Mouse (Mus musculus) spleen, postnatal 10 days (tissue): Measurements from ENCODE around the gene Zfp1.

Source experiments
- DNase-seq, 2 experiments: peaks; one replicate each; pipeline ENCODE4 v3.0.0; 2021 to 2022; ENCODE audit warnings: low spot score in 2 of 2

Gene Zfp1

DNA sequence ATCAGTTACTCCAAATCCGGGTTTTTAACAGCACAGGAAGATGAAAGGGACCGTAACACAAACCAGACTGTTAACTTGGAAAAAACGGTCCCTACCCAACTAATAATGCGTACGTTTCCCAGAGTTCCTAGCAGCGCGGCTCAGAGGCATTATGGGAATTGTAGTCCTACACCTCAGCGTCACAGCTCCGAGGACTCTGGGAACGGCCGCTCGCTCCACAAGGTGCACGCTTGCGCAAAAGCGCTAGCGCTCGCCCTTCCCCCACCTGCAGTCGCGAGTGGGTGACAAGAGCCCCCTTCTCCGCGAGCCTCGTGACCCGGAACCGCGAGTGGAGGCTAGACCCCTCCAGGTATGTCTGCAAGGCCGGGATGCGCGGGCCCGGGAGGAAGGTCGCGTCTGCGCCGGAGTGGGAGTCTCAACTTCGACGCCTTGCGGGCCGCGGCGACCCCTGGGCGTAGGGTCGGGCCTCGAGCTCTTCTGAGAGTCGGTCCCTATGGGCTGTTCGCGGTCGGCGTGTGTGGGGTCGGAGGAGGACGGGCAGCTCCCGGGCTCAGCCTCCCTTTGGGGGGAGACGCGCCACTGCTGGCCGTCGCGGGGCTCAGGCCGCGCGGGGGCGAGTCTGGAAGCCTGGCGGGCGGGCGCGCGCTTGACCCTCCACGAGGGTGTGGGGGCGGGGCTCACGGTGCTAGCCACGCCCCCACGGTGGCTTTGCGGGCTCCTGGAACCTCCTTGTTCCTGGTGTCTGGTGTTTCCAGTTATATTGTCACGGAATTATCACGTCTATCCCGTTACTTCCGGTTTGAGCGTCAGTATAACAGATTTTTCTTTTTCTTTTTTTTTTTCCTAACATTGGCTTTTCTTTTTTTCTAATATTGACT lies at the start of gene Zfp1:
TSS of gene Zfp1 (plus strand) at position 138 of the 878 bp plus-strand sequence.
- peak; percentile 78 to 89 for DNase-seq

GRCm38 (mm10) chr8:111594044-111594840 lies 49.0 kb upstream of the Zfp1 start:
- no peak for DNase-seq

GRCm38 (mm10) chr8:111594951-111595350 lies 48.2 kb upstream of the Zfp1 start:
- no peak for DNase-seq

DNA sequence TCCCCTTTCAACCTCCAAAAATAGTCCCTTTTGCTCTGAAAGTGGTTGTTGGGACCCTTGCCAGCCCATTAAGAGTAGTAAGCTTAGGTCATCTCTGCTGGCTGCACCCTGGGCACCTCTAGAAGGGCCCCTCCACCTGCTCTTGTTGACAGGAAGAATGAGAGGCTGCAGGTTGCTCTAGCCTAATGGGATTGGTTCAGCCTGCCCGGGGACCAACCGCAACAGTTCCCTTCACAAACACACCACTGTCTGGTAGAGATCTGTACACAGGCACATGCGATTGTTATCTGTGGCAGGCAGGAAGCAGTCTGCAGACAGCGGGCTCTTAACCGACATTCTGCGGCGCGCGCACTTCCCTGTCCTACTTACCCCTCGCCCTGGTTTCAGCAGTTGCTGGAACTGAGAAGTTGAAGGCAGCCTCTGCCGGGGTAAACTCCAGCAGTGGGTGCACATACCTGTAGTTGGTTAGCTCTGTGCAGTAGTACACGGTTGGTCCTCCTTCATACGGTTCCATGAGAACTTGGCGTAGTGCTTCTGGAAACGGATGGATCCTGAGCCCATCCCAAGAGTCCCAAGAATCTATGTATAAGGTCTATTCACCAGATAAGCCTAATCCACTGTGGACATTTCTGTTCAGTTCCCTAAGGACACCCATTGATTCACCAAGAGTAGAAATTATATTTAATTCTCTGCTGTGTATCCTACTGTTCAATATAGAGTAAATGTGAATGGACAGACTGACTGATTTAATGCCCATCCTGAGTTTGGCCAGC lies 47.3 kb upstream of the Zfp1 start:
- DNase-seq, result peak; percentile 34 to 77

DNA sequence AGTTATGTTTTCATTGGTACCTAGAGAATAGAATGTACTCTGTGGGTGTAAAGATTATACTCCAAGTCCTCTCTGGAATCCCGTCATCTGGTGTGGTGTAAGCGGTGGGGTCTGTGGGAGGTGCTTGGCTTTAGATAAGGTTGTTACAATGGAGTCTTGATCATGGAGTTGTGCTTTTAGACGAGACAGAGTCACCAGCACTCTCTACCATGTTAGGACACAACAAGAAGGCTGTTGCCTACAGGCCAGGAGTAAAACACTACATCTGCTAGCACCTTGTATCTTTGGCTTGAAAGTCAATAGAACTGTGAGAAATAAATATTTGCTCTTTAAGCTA lies 46.7 kb upstream of the Zfp1 start:
- no peak for DNase-seq

GRCm38 (mm10) chr8:111597310-111597709 lies 45.9 kb upstream of the Zfp1 start:
- DNase-seq, result no peak

DNA sequence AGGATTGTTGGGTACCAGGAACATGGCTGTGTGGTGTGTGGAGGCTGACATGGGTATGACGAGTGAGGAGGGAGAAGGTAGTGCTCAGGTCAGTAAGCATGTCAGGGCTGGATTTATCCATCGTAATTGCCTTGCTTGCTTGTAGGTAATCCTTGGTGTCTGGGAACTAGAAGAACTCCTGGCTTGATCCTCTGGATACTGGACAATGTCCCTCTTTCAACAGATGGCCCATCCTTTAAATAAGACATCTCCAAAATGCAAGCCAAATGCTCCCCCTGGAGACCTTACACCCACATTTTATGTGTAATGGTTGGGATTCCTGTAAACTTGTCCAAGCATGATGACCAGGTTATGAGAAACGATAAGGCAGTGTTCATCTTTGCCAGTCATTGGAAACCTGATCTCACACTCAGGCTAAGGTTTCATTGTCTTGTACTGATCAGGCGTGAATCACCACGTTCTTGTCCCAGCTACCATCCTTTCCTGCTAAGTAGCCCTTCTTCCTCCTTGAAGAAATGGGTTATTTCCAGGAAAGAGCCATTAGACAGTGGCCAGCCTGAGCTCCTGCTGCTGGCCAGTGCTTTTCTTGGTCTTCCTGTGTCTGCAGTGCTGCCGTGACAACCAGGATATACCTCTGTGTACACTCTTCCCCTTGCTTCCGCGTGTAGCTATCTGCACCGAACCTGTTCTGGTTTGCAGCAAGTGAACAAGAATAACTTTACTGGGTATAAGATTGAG lies 43.3 kb upstream of the Zfp1 start:
- DNase-seq, result no peak

DNA sequence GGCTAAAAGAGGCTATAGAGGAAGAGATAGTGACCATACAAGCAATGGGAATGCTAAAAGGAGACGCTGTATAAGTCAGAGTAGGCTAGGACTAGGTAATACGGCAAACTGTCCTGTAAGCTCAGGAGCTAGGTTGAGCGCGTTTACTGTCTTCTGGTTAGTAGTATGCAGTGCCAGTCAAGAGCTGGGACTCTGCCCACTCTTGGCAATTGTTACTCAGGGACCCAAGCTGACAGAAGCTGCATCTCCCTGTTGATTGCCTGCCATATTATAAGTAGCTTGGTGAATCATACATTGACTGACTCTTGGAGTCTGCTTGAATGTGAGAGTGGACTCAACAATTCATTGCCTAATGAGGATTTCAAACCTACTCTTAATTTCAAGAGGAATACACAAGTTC lies 41.2 kb upstream of the Zfp1 start:
- DNase-seq, result no peak

DNA sequence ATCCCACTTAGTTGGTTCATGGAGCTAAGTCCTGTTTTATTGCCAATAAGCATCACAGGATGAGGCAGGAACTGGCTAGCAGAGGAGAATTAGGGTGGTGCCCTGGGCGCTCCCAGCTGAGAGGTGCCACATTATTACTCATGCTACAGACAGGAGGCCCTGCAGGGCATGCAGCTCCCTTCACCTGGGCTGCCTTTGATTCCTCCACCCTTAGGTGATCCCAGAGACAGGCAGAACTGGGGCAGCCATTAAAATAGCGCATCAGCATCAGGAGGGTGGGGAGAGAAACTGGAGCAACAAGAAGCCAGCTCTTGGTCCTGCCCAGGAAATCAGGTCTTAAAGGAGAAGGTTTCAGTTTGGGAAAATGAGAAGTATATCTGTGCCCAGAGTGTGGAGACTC lies 38.2 kb upstream of the Zfp1 start:
- DNase-seq, result no peak

DNA sequence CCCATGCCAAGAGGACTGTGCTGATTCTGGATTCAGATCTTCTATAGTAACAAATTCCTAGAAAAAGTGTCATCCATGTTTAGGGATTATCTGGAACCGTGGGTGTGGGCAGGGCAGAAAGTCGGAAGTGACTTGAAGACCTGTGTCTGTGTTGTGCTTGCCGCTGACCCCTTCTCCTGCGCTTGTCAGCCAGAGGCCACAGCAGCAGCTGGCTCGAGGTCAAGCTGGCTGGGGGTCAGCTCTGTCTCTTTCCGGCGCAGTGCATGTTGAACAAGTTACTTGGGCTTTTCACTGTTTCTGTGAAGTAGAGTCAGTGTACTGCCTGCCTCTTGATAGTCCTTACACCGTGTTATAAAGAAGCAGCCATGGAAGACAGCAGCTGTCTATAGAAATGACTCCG lies 36.2 kb upstream of the Zfp1 start:
- no peak for DNase-seq

GRCm38 (mm10) chr8:111607414-111607813 lies 35.8 kb upstream of the Zfp1 start:
- DNase-seq, result no peak

DNA sequence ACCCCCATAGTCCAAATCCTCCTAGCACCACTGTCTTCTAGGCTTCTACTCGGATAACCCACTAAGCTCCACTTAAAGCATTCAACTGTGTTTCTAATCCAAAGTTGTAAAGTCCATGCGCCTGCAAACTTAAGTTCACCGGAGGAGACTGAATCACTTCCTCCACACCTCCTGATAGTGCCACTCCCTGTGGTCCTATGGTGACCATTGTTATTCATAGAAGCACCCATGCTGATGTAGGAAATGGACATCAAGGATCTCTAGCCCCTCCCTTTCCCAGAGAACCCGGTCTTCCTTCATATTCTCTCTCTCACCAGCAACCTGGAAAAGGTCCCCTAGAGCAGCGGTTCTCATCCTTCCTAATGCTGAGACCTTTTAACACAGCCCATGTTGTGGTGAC lies 30.0 kb upstream of the Zfp1 start:
- DNase-seq, result no peak

GRCm38 (mm10) chr8:111614786-111615701 lies 28.2 kb upstream of the Zfp1 start:
- DNase-seq, result no peak

- DNase-seq, result no peak
These were observed 25.4 kb upstream of the Zfp1 start for GRCm38 (mm10) chr8:111617812-111618211.

- DNase-seq, result no peak
These were observed 24.9 kb upstream of the Zfp1 start for GRCm38 (mm10) chr8:111618273-111618672.

DNA sequence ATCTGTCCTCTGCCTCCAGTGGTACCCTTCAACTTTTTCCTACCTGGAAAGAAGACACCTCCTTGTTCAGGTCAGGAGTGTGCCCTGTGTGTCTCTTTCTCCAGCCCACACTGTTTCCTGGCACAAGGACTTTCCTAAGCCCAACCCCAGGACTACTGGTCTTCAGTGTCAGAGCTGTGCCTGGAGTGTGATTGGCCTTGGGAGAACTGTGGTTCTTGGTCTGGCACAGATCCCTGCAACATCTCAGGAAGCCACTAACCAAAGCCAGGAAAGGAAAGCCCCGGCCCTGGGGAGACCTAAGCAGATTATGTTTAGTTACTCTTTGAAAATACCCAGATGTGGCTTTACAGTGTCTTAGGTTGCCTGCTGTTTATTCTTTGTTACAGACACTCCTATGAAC lies 23.3 kb upstream of the Zfp1 start:
- no peak for DNase-seq

GRCm38 (mm10) chr8:111622104-111622503 lies 21.1 kb upstream of the Zfp1 start:
- no peak for DNase-seq

- no peak for DNase-seq
These were observed 20.6 kb upstream of the Zfp1 start for GRCm38 (mm10) chr8:111622553-111622952.

GRCm38 (mm10) chr8:111624081-111624852 lies 18.9 kb upstream of the Zfp1 start:
- no peak for DNase-seq

- no peak for DNase-seq
These were observed 18.4 kb upstream of the Zfp1 start for GRCm38 (mm10) chr8:111624853-111625221.
